Mouse (Mus musculus) midbrain, embryonic 16.5 days (tissue): ENCODE results near the gene Senp7. TPM values are rescaled to one million over a fixed set of nuclear protein-coding genes. Genes with fewer than 3 reads are reported as not detected.

Experiments
- ATAC-seq: fragments of 200-750 bp; cut with Nextera tagmentation; 2 replicates; pipeline ENCODE4 v1.8.0; 2017; ENCODE audit warnings: moderate TSS enrichment
- H3K27ac ChIP-seq: fragments of 300-500 bp; sonication (generic); 2 replicates; pipeline ENCODE4 v1.5.1; 2014; ENCODE audit warnings: mild to moderate bottlenecking, low read length, mixed read lengths
- H3K27me3 ChIP-seq: fragments of 300-500 bp; sonication (generic); 2 replicates; pipeline ENCODE4 v1.6.1; 2014; ENCODE audit warnings: low read depth, low read length, mixed read lengths; ENCODE audit not compliant: control insufficient read depth, insufficient read depth
- H3K36me3 ChIP-seq: fragments of 300-500 bp; sonication (generic); 2 replicates; pipeline ENCODE4 v1.6.1; 2014; ENCODE audit warnings: mild to moderate bottlenecking, low read length, moderate library complexity, mixed read lengths; ENCODE audit not compliant: control insufficient read depth, insufficient read depth
- H3K4me1 ChIP-seq: fragments of 300-500 bp; sonication (generic); 2 replicates; pipeline ENCODE4 v1.6.1; 2014; ENCODE audit warnings: mild to moderate bottlenecking, low read length, mixed read lengths; ENCODE audit not compliant: control insufficient read depth, insufficient read depth
- H3K4me2 ChIP-seq: fragments of 300-500 bp; sonication (generic); 2 replicates; pipeline ENCODE4 v1.6.1; 2014; ENCODE audit warnings: mild to moderate bottlenecking, low read length, mixed read lengths
- H3K4me3 ChIP-seq: fragments of 300-500 bp; sonication (generic); 2 replicates; pipeline ENCODE4 v1.5.1; 2014; ENCODE audit warnings: low read depth, mild to moderate bottlenecking, low read length, moderate library complexity, mixed read lengths
- H3K9ac ChIP-seq: fragments of 300-500 bp; sonication (generic); 2 replicates; pipeline ENCODE4 v1.6.1; 2014; ENCODE audit warnings: low read depth, low read length, mixed read lengths
- H3K9me3 ChIP-seq: fragments of 300-500 bp; sonication (generic); replicated peaks from 2 replicates; pipeline ENCODE4 v1.6.1; 2014; ENCODE audit warnings: mild to moderate bottlenecking, low read length, mixed read lengths; ENCODE audit not compliant: control insufficient read depth, poor library complexity, severe bottlenecking
- WGBS: fragments of 180-500 bp; shearing (Covaris S2); extraction: QIAGEN DNeasy Blood & Tissue Kit; methylation state at CpG from one replicate; pipeline ENCODE4 v1.1.7; 2014; 5-methylcytosine and 5-hydroxymethylcytosine counted together
- microRNA-seq: library from miRNA; unstranded; fragments of <30 nt; microRNA quantifications from one replicate; pipeline ENCODE4, GENCODE M21; 2017
- polyA plus RNA-seq: library from polyadenylated mRNA; unstranded; fragments of >200 nt; fragmentation: Nextera tagmentation; extraction: Ambion mirVana; gene quantifications from 2 replicates; pipeline ENCODE4 v1.2.1, GENCODE M21; 2015

The Senp7 gene
- polyA plus RNA-seq, 1 experiment from 2014 or later = 55.4 TPM

DNA sequence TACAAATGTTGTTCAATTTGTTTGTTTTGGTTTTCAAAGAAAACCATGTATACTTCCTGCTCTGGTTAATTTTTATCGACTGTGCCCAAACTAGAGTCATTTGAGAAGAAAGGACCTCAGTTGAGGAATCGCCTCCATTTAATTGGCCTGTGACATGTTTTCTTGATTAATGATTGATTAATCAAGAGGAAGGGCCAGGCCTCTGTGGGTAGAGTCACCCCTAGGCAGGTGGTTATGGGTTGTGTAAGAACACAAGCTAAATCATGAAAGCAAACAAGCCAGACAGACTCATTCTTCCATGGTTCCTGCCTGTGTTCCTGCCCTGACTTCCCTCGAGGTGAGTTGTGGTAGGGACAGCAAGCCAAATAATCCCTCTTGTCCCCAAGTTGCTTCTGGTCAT lies 164.6 kb downstream of the Senp7 start:
- Histone ChIP-seq H3K9ac (no peak overlapping the region), H3K27me3 (no peaks in the 10 kb centered on the region), H3K36me3 (no peaks in the 10 kb centered on the region), H3K4me2 (no peak overlapping the region), H3K4me3 (no peak overlapping the region), H3K4me1 (no peaks in the 10 kb centered on the region), H3K9me3 (no peaks in the 10 kb centered on the region), H3K27ac (no peak overlapping the region)
- WGBS = 82% methylated on average over 3 of the region's 3 CpGs
- no peak for ATAC-seq

DNA sequence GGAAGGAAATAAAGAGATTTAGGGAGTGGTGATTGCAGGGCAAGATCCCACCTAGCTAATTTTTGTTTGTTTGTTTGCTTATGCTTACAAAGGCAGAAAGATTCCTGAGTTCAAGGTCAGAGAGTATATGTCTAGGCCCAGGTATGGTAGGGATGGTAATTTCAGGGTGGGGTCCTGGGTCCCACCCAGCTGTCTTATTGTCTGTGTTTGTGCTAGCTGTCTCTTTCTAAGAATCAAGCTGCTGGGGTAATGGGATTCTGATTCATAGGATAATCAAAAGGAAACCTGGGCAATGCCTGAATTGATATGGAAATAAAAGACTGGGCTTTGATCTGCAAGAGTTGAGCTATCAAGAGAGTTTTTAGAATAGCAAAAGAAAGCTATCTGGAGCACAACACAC lies 179.5 kb downstream of the Senp7 start:
- H3K9me3 ChIP-seq = no peaks in the 10 kb centered on the region
- H3K36me3 ChIP-seq = no peaks in the 10 kb centered on the region
- H3K4me1 ChIP-seq = no peaks in the 10 kb centered on the region
- no peaks in the 10 kb centered on the region for H3K27me3 ChIP-seq
- no peak for ATAC-seq
- H3K9ac ChIP-seq = no peak overlapping the region
- H3K27ac ChIP-seq = no peak overlapping the region
- no peak overlapping the region for H3K4me2 ChIP-seq
- H3K4me3 ChIP-seq = no peak overlapping the region

DNA sequence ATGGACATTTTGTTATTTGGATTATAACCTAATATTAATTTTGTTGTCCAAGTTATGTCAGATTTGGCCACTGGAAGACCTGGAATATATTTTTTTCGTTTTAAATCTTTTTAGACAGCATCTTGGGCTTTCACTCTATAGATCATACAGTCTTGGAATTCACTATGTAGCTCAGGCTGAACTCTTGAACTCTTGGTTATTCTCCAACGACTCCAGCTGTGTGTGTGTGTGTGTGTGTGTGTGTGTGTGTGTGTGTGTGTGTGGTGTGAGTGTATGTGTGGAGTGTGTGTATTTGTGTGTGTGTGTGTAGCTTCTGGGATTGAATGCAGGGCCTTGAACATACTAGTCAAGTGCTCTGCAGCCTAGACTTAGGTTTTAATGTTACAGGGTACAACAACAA lies 181.3 kb downstream of the Senp7 start:
- Histone ChIP-seq H3K4me1 (no peaks in the 10 kb centered on the region), H3K27ac (no peak overlapping the region), H3K36me3 (no peaks in the 10 kb centered on the region), H3K4me3 (no peak overlapping the region), H3K9ac (no peak overlapping the region), H3K9me3 (no peaks in the 10 kb centered on the region), H3K27me3 (no peaks in the 10 kb centered on the region), H3K4me2 (no peak overlapping the region)
- ATAC-seq = no peak
- 71% methylated on average over 2 of the region's 2 CpGs for WGBS

DNA sequence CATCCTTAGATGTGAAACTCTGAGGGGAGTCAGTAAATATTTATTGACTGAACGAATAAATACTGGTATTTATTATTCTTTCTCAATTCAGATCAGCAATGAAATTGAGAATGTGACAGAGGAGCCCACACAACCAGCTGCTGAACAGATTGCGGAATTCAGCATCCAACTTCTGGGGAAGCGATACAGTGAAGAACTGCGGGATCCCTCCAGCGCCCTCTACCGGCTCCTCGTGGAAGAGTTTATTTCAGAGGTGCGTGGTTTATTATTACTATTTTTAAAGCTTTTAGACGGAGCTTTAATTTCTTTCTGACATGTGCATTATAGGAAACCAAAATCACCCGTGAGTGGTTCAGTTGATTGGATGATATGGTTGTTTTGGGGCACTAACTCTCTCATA lies 183.2 kb downstream of the Senp7 start:
- Histone ChIP-seq H3K4me3 (no peak overlapping the region), H3K36me3 (no peaks in the 10 kb centered on the region), H3K4me1 (no peaks in the 10 kb centered on the region), H3K27ac (no peak overlapping the region), H3K4me2 (no peak overlapping the region), H3K27me3 (no peaks in the 10 kb centered on the region), H3K9ac (no peak overlapping the region), H3K9me3 (no peaks in the 10 kb centered on the region)
- WGBS = 61% methylated on average over 10 of the region's 10 CpGs
- no peak for ATAC-seq

DNA sequence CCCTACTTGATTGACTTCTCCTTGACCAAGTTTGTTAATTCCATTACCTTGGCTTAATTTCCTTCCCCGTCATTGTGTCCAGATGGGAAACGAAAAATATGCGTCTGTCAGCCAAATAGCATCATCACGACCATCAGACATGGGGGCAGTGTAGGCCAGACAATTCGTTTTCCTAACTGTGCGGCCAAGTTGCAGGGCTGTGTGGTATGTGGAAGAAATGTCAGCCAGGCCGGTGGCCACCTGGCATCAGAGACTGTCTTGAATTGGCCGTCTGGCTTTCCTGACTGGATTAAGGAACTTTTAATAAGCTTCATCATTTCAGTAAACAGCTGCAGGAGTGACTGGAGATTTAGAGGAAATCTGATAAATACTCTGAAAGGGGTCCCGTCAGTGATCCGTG lies 184.6 kb downstream of the Senp7 start:
- Histone ChIP-seq H3K4me2 (no peak overlapping the region), H3K4me1 (no peaks in the 10 kb centered on the region), H3K4me3 (no peak overlapping the region), H3K27me3 (no peaks in the 10 kb centered on the region), H3K9me3 (no peaks in the 10 kb centered on the region), H3K36me3 (no peaks in the 10 kb centered on the region), H3K27ac (no peak overlapping the region), H3K9ac (no peak overlapping the region)
- WGBS = 85% methylated on average over 10 of the region's 10 CpGs
- ATAC-seq = no peak

Small RNA genes lying within 50 kb of the gene (microRNA-seq; reads per million reads assigned to microRNA genes)
- gene Gm24047 = not detected

Other genes with a start within 250 kb of the Senp7 start
- 1.1 and 1.3 TPM in 2 replicates for gene Nfkbiz, start 209.4 kb upstream of the Senp7 start, polyA plus RNA-seq
- 1.8 and 2.0 TPM in 2 replicates for gene Nxpe3, start 153.1 kb upstream of the Senp7 start, polyA plus RNA-seq
- 12.1 and 12.2 TPM in 2 replicates for gene Cep97, start 113.5 kb upstream of the Senp7 start, polyA plus RNA-seq
- gene Rpl24, start 82.1 kb upstream of the Senp7 start, polyA plus RNA-seq = 436 and 460 TPM in 2 replicates
- 24.6 and 25.4 TPM in 2 replicates for gene Zbtb11, start 74.5 kb upstream of the Senp7 start, polyA plus RNA-seq
- gene Pcnp, start 18.6 kb upstream of the Senp7 start, polyA plus RNA-seq = 216 and 227 TPM in 2 replicates
- 18.4 and 20.1 TPM in 2 replicates for gene Trmt10c, start 10.5 kb upstream of the Senp7 start, polyA plus RNA-seq
- gene Impg2, start 156.0 kb downstream of the Senp7 start, polyA plus RNA-seq = 0.11 and 0.16 TPM in 2 replicates